ENCODE assay signal across 8 mouse cellular contexts in the genomic region with DNA sequence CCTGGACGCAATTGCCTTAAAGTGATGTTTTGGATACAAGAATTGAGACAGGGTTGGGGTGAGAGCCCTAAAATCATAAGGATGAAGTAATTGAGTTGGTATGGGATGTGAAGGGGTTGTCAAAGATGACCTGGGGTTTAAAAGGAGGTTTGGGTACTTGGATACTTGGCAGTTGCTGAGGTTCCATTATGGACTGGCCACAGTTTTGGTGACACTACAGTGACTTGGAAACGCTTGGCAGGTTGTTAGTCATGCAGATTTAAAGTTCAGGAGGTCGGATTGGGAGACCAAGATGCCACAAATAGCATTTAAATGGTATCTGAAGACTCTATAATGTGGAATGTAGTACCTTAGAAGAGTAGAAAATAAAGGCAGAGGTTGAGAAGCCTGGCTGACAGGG. TPM values are rescaled to one million over a fixed set of nuclear protein-coding genes. Genes with fewer than 3 reads are reported as not detected.
DNase-seq lines count a peak whose midpoint lies in the region; ATAC-seq and TF ChIP-seq lines count a peak whose summit lies in the region.

No protein-coding gene starts in this region.

- H3K36me3 ChIP-seq in heart, adult 2 months (ENCODE audit: control insufficient read depth, insufficient read depth, low read length), result peaks cover 10% of the 10 kb centered on the region
- peaks cover 58% of the 10 kb centered on the region for H3K36me3 ChIP-seq in E14TG2a.4 (ENCODE audit: insufficient read depth, low read length)
- H3K36me3 ChIP-seq in forebrain, embryonic 16.5 days (ENCODE audit: control insufficient read depth, insufficient read depth), result peaks cover 8% of the 10 kb centered on the region; the same call in 1 of the 2 replicates
- peaks cover 40% of the 10 kb centered on the region for H3K36me3 ChIP-seq in liver, embryonic 16.5 days (ENCODE audit: control insufficient read depth, insufficient read depth)

- peak overlapping the region; percentile 99 for H3K27ac ChIP-seq in heart, adult 2 months
- H3K27ac ChIP-seq in forebrain, embryonic 16.5 days (ENCODE audit: low read length), result no peak overlapping the region
- peak overlapping the region; percentile 89 for H3K27ac ChIP-seq in liver, embryonic 16.5 days (ENCODE audit: low read length)

- H3K4me1 ChIP-seq in heart, adult 2 months (ENCODE audit: control insufficient read depth, insufficient read depth, low read length), result peaks cover 6% of the 10 kb centered on the region
- peaks cover 65% of the 10 kb centered on the region for H3K4me1 ChIP-seq in E14TG2a.4 (replicated peaks; ENCODE audit: low read depth, low read length)
- H3K4me1 ChIP-seq in forebrain, embryonic 16.5 days (replicated peaks; ENCODE audit: control insufficient read depth, insufficient read depth, low read length), result peaks cover 22% of the 10 kb centered on the region
- H3K4me1 ChIP-seq in liver, embryonic 16.5 days (ENCODE audit: control insufficient read depth, low read depth, low read length), result peaks cover 27% of the 10 kb centered on the region

- peak overlapping the region; percentile 83 for H3K4me3 ChIP-seq in heart, adult 2 months
- peak overlapping the region; percentile 92 for H3K4me3 ChIP-seq in E14TG2a.4 (replicated peaks; ENCODE audit: low read length)
- H3K4me3 ChIP-seq in forebrain, embryonic 16.5 days (replicated peaks; ENCODE audit: low read length), result peak overlapping the region; percentile 83
- peak overlapping the region; percentile 89 for H3K4me3 ChIP-seq in liver, embryonic 16.5 days (ENCODE audit: low read depth, low read length)

- no peak for TF ChIP-seq CTCF in heart, adult 2 months (IDR thresholded peaks at IDR 0.05)
- TF ChIP-seq CTCF in E14TG2a.4 (conservative IDR thresholded peaks at IDR 0.05; ENCODE audit: low read length), result no peak

- WGBS in heart, adult 2 months, result 3% methylated on average over 3 of the region's 3 CpGs
- WGBS in forebrain, embryonic 16.5 days, result 36% methylated on average over 3 of the region's 3 CpGs
- WGBS in liver, embryonic 16.5 days (ENCODE audit: insufficient replicate concordance), result 20% methylated on average over 3 of the region's 3 CpGs

- no peak for TF ChIP-seq EP300 in heart, adult 2 months (IDR thresholded peaks at IDR 0.05; ENCODE audit: insufficient read depth, low read depth, low read length)

- ATAC-seq in forebrain, embryonic 16.5 days, result no peak
- ATAC-seq in liver, embryonic 16.5 days (ENCODE audit: low read depth), result no peak

- H3K79me2 ChIP-seq in heart, adult 2 months (replicated peaks; ENCODE audit: control insufficient read depth, insufficient read depth, low read length), result no peaks in the 10 kb centered on the region; the same call in 1 of the 2 replicates

- H3K9me3 ChIP-seq in E14TG2a.4 (ENCODE audit: low read length), result no peaks in the 10 kb centered on the region
- H3K9me3 ChIP-seq in forebrain, embryonic 16.5 days (ENCODE audit: control insufficient read depth, low read length), result no peaks in the 10 kb centered on the region
- no peaks in the 10 kb centered on the region for H3K9me3 ChIP-seq in liver, embryonic 16.5 days (replicated peaks; ENCODE audit: control insufficient read depth, low read length)

- no peak for TF ChIP-seq POLR2A in heart, adult 2 months (IDR thresholded peaks at IDR 0.05; ENCODE audit: insufficient read depth, low read depth, low read length)

- intact Hi-C loops in heart, adult 2 months (cut with DNase I), result loop anchor here (2.0 to 10.0 kb wide), 3 partner anchors 73 to 183 kb away; a partner anchor contains a TSS
- intact Hi-C loops in heart, postnatal 14 days (cut with DNase I), result loop anchor here (2.0 to 10.0 kb wide), 3 partner anchors 73 to 183 kb away; a partner anchor contains a TSS
- intact Hi-C loops in left cerebral cortex, postnatal 25 days (cut with DNase I), result loop anchor here (10.0 kb wide), 1 partner anchor 93 kb away; a partner anchor contains a TSS

- H3K4me2 ChIP-seq in forebrain, embryonic 16.5 days (ENCODE audit: low read length), result peak overlapping the region; percentile 87
- H3K4me2 ChIP-seq in liver, embryonic 16.5 days (ENCODE audit: low read depth, low read length), result peak overlapping the region; percentile 86

- DNase-seq in heart, adult 2 months, result peak in 1 of 2 experiments; percentile 17
- no peak for DNase-seq in heart, postnatal 14 days
- DNase-seq in left cerebral cortex, postnatal 25 days (ENCODE audit: low spot score in 2 of 2), result no peak
- no peak for DNase-seq in thymus, postnatal 0 days (ENCODE audit: low spot score)
- no peak for DNase-seq in right cerebral cortex, postnatal 14 days

- no peaks in the 10 kb centered on the region for H3K27me3 ChIP-seq in heart, adult 2 months (ENCODE audit: control insufficient read depth, insufficient read depth, low read length)
- H3K27me3 ChIP-seq in E14TG2a.4 (ENCODE audit: insufficient read depth, low read length), result peaks cover 5% of the 10 kb centered on the region; the same call in 1 of the 2 replicates
- H3K27me3 ChIP-seq in forebrain, embryonic 16.5 days (replicated peaks; ENCODE audit: control insufficient read depth, insufficient read depth, low read length), result no peaks in the 10 kb centered on the region
- H3K27me3 ChIP-seq in liver, embryonic 16.5 days (ENCODE audit: control insufficient read depth, insufficient read depth, low read depth, low read length), result no peaks in the 10 kb centered on the region

- peak overlapping the region; percentile 88 for H3K9ac ChIP-seq in heart, adult 2 months (ENCODE audit: low read depth, low read length)
- no peak overlapping the region; the same call in 1 of the 2 replicates for H3K9ac ChIP-seq in forebrain, embryonic 16.5 days (replicated peaks; ENCODE audit: low read depth, low read length)
- peak overlapping the region; percentile 94 for H3K9ac ChIP-seq in liver, embryonic 16.5 days (ENCODE audit: low read depth, low read length)

RNA-seq across cellular contexts. Expression of a gene that starts 0.5 kb away (rescaled TPM):
- 10 to 100 TPM in 1 of 2 experiments, 1 to 10 TPM in 1; 9.2 to 10.8 TPM for total RNA-seq in heart, adult 2 months (2021)
- polyA plus RNA-seq in heart, adult 2 months (2012; rRNA removed), result 4.4 and 8.0 TPM in 2 replicates
- 10 to 100 TPM; 10.8 to 11.2 TPM for total RNA-seq in heart, postnatal 14 days (2021)
- 25.3 and 26.3 TPM in 2 replicates for polyA plus RNA-seq in forebrain, embryonic 16.5 days (2015; fragmentation: Nextera tagmentation; extraction: Ambion mirVana)
- polyA plus RNA-seq in liver, embryonic 16.5 days (2015; fragmentation: Nextera tagmentation; extraction: Ambion mirVana), result 11.0 and 11.5 TPM in 2 replicates
- 10 to 100 TPM; 11.0 to 12.6 TPM for total RNA-seq in left cerebral cortex, postnatal 25 days (2021)
- polyA plus RNA-seq in thymus, postnatal 0 days (2015; fragmentation: Nextera tagmentation; extraction: Ambion mirVana), result 38.6 and 45.8 TPM in 2 replicates

RNA-seq across cellular contexts. Expression of a gene that starts 1.3 kb away (rescaled TPM):
- 10 to 100 TPM; 81.4 to 84.4 TPM for total RNA-seq in heart, adult 2 months (2021)
- 127 and 168 TPM in 2 replicates for polyA plus RNA-seq in heart, adult 2 months (2012; rRNA removed)
- total RNA-seq in heart, postnatal 14 days (2021), result 100 to 1,000 TPM; 115 to 123 TPM
- polyA plus RNA-seq in forebrain, embryonic 16.5 days (2015; fragmentation: Nextera tagmentation; extraction: Ambion mirVana), result 191 and 228 TPM in 2 replicates
- 114 and 116 TPM in 2 replicates for polyA plus RNA-seq in liver, embryonic 16.5 days (2015; fragmentation: Nextera tagmentation; extraction: Ambion mirVana)
- total RNA-seq in left cerebral cortex, postnatal 25 days (2021), result 10 to 100 TPM; 75.7 to 77.6 TPM
- polyA plus RNA-seq in thymus, postnatal 0 days (2015; fragmentation: Nextera tagmentation; extraction: Ambion mirVana), result 206 and 210 TPM in 2 replicates

RNA-seq across cellular contexts. Expression of a gene that starts 6.5 kb away (rescaled TPM):
- total RNA-seq in heart, adult 2 months (2021), result 100 to 1,000 TPM; 110 to 115 TPM
- 158 and 176 TPM in 2 replicates for polyA plus RNA-seq in heart, adult 2 months (2012; rRNA removed)
- 10 to 100 TPM; 81.0 to 88.8 TPM for total RNA-seq in heart, postnatal 14 days (2021)
- 85.8 and 89.5 TPM in 2 replicates for polyA plus RNA-seq in forebrain, embryonic 16.5 days (2015; fragmentation: Nextera tagmentation; extraction: Ambion mirVana)
- polyA plus RNA-seq in liver, embryonic 16.5 days (2015; fragmentation: Nextera tagmentation; extraction: Ambion mirVana), result 82.4 and 84.8 TPM in 2 replicates
- total RNA-seq in left cerebral cortex, postnatal 25 days (2021), result 100 to 1,000 TPM; 116 to 119 TPM
- 206 and 214 TPM in 2 replicates for polyA plus RNA-seq in thymus, postnatal 0 days (2015; fragmentation: Nextera tagmentation; extraction: Ambion mirVana)

RNA-seq across cellular contexts. Expression of a gene that starts 14.4 kb away (rescaled TPM):
- 10 to 100 TPM; 42.1 to 50.3 TPM for total RNA-seq in heart, adult 2 months (2021)
- 66.1 and 90.0 TPM in 2 replicates for polyA plus RNA-seq in heart, adult 2 months (2012; rRNA removed)
- total RNA-seq in heart, postnatal 14 days (2021), result 10 to 100 TPM; 41.6 to 42.5 TPM
- polyA plus RNA-seq in forebrain, embryonic 16.5 days (2015; fragmentation: Nextera tagmentation; extraction: Ambion mirVana), result 30.2 and 35.2 TPM in 2 replicates
- polyA plus RNA-seq in liver, embryonic 16.5 days (2015; fragmentation: Nextera tagmentation; extraction: Ambion mirVana), result 65.0 and 73.5 TPM in 2 replicates
- total RNA-seq in left cerebral cortex, postnatal 25 days (2021), result 10 to 100 TPM; 54.2 to 60.3 TPM
- polyA plus RNA-seq in thymus, postnatal 0 days (2015; fragmentation: Nextera tagmentation; extraction: Ambion mirVana), result 51.8 and 57.2 TPM in 2 replicates

RNA-seq across cellular contexts. Expression of a gene that starts 49.8 kb away (rescaled TPM):
- 1 to 10 TPM; 7.2 to 8.5 TPM for total RNA-seq in heart, adult 2 months (2021)
- polyA plus RNA-seq in heart, adult 2 months (2012; rRNA removed), result 8.0 and 11.0 TPM in 2 replicates
- total RNA-seq in heart, postnatal 14 days (2021), result 10 to 100 TPM; 18.0 to 21.1 TPM
- polyA plus RNA-seq in forebrain, embryonic 16.5 days (2015; fragmentation: Nextera tagmentation; extraction: Ambion mirVana), result 20.7 and 22.0 TPM in 2 replicates
- polyA plus RNA-seq in liver, embryonic 16.5 days (2015; fragmentation: Nextera tagmentation; extraction: Ambion mirVana), result 0.77 and 0.91 TPM in 2 replicates
- 10 to 100 TPM; 10.9 to 11.3 TPM for total RNA-seq in left cerebral cortex, postnatal 25 days (2021)
- 0.32 and 0.36 TPM in 2 replicates for polyA plus RNA-seq in thymus, postnatal 0 days (2015; fragmentation: Nextera tagmentation; extraction: Ambion mirVana)
